Comparison of ENCODE assay signal across 14 mouse cellular contexts in genomic region chr3:75498961-75499960, GRCm38 (mm10). TPM values are rescaled to one million over a fixed set of nuclear protein-coding genes. Genes with fewer than 3 reads are reported as not detected.
DNase-seq lines count a peak whose midpoint lies in the region; ATAC-seq lines count a peak whose summit lies in the region.
"Had no signal": no experiment of that assay in that cellular context is flagged by ENCODE, and none has a peak within 500 bp of the region (broad histone marks: within the 10 kb centered on the region; RNA-seq: fewer than 3 reads in every experiment).

No protein-coding gene starts in this region.

- no peak overlapping the region for H3K4me3 ChIP-seq in forebrain, embryonic 11.5 days (ENCODE audit: low read depth, low read length)
- H3K4me3 ChIP-seq: liver, embryonic 13.5 days; midbrain, embryonic 15.5 days had no signal

- WGBS in forebrain, embryonic 11.5 days, result 89% methylated on average over 7 of the region's 7 CpGs

- H3K36me3 ChIP-seq in forebrain, embryonic 11.5 days (ENCODE audit: control insufficient read depth, insufficient read depth, low read length), result no peaks in the 10 kb centered on the region
- H3K36me3 ChIP-seq: liver, embryonic 13.5 days; midbrain, embryonic 15.5 days had no signal

- no peaks in the 10 kb centered on the region for H3K9me3 ChIP-seq in forebrain, embryonic 11.5 days (ENCODE audit: control insufficient read depth, low read length)
- H3K9me3 ChIP-seq: liver, embryonic 13.5 days; midbrain, embryonic 15.5 days had no signal

- no peak overlapping the region for H3K4me2 ChIP-seq in forebrain, embryonic 11.5 days (ENCODE audit: low read depth, low read length, severe bottlenecking)
- H3K4me2 ChIP-seq: liver, embryonic 13.5 days; midbrain, embryonic 15.5 days had no signal

- peak; percentile 6 for DNase-seq in thymus, postnatal 0 days (ENCODE audit: low spot score)
- DNase-seq in thymus, postnatal 10 days (ENCODE audit: low spot score in 2 of 2), result no peak
- DNase-seq in Muller cell, postnatal 12 days (ENCODE audit: inconsistent ontology term), result peak; percentile 16
- DNase-seq in thymus, postnatal 25 days, result peak; percentile 23
- DNase-seq in forebrain, embryonic 11.5 days (ENCODE audit: low spot score), result no peak
- DNase-seq in adrenal gland, adult (ENCODE audit: inconsistent age in 2 of 2, low spot score in 1 of 2), result no peak
- DNase-seq: cerebellum, adult 11-12 months; heart, postnatal 4 days; kidney, adult 9 months; liver, embryonic 13.5 days had no signal

- H3K9ac ChIP-seq in forebrain, embryonic 11.5 days (ENCODE audit: low read length), result no peak overlapping the region
- H3K9ac ChIP-seq: liver, embryonic 13.5 days; midbrain, embryonic 15.5 days had no signal

- ATAC-seq in megakaryocyte, adult 5-6 weeks (ENCODE audit: poor library complexity, severe bottlenecking), result peak; percentile 97
- no peak for ATAC-seq in forebrain, embryonic 11.5 days (replicated peaks; ENCODE audit: low FRiP score)
- no peak for ATAC-seq in erythroblast, adult 5-6 weeks (replicated peaks; ENCODE audit: low FRiP score, poor library complexity, severe bottlenecking)
- ATAC-seq: midbrain, embryonic 15.5 days had no signal

- H3K4me1 ChIP-seq in forebrain, embryonic 11.5 days (replicated peaks; ENCODE audit: control insufficient read depth, insufficient read depth, low read length), result no peaks in the 10 kb centered on the region
- H3K4me1 ChIP-seq: liver, embryonic 13.5 days; midbrain, embryonic 15.5 days had no signal

- H3K27me3 ChIP-seq in forebrain, embryonic 11.5 days (ENCODE audit: control insufficient read depth, insufficient read depth, low read length), result no peaks in the 10 kb centered on the region
- H3K27me3 ChIP-seq: liver, embryonic 13.5 days; midbrain, embryonic 15.5 days had no signal

- no peak overlapping the region for H3K27ac ChIP-seq in forebrain, embryonic 11.5 days (ENCODE audit: low read depth, low read length)
- H3K27ac ChIP-seq: liver, embryonic 13.5 days; midbrain, embryonic 15.5 days had no signal

RNA-seq across cellular contexts. Expression of gene Wdr49, which starts 17.3 kb away (rescaled TPM):
- 0.08 TPM in 1 of 2 replicates, not detected in the other for polyA plus RNA-seq in thymus, postnatal 0 days (2015; fragmentation: Nextera tagmentation; extraction: Ambion mirVana)
- 0.14 TPM in 1 of 2 replicates, not detected in the other for total RNA-seq in megakaryocyte, adult 5-6 weeks (2015)
- total RNA-seq in megakaryocyte, adult 5-6 weeks (2017), result not detected in 2 replicates
- not detected in 2 replicates for polyA plus RNA-seq in forebrain, embryonic 11.5 days (2014; fragmentation: Nextera tagmentation; extraction: Ambion mirVana)
- total RNA-seq in erythroblast, adult 5-6 weeks (2015; ENCODE audit: low replicate concordance), result not detected in 2 replicates
- not detected in 2 replicates for total RNA-seq in erythroblast, adult 5-6 weeks (2017; ENCODE audit: low replicate concordance)
- total RNA-seq: gastrocnemius, postnatal 4 days; heart, postnatal 4 days had no signal
- polyA plus RNA-seq: liver, embryonic 13.5 days had no signal

RNA-seq across cellular contexts. Expression of gene Pdcd10, which starts 57.4 kb away (rescaled TPM):
- 147 and 150 TPM in 2 replicates for polyA plus RNA-seq in thymus, postnatal 0 days (2015; fragmentation: Nextera tagmentation; extraction: Ambion mirVana)
- total RNA-seq in megakaryocyte, adult 5-6 weeks (2015), result 81.3 and 90.3 TPM in 2 replicates
- 150 and 165 TPM in 2 replicates for total RNA-seq in megakaryocyte, adult 5-6 weeks (2017)
- 86.4 and 103 TPM in 2 replicates for polyA plus RNA-seq in forebrain, embryonic 11.5 days (2014; fragmentation: Nextera tagmentation; extraction: Ambion mirVana)
- total RNA-seq in erythroblast, adult 5-6 weeks (2015; ENCODE audit: low replicate concordance), result 33.9 and 44.2 TPM in 2 replicates
- 59.8 and 72.5 TPM in 2 replicates for total RNA-seq in erythroblast, adult 5-6 weeks (2017; ENCODE audit: low replicate concordance)

RNA-seq across cellular contexts. Expression of gene Serpini1, which starts 58.1 kb away (rescaled TPM):
- polyA plus RNA-seq in thymus, postnatal 0 days (2015; fragmentation: Nextera tagmentation; extraction: Ambion mirVana), result 6.0 and 6.2 TPM in 2 replicates
- 0.76 and 2.4 TPM in 2 replicates for total RNA-seq in megakaryocyte, adult 5-6 weeks (2015)
- 1.1 and 3.4 TPM in 2 replicates for total RNA-seq in megakaryocyte, adult 5-6 weeks (2017)
- 21.0 and 22.3 TPM in 2 replicates for polyA plus RNA-seq in forebrain, embryonic 11.5 days (2014; fragmentation: Nextera tagmentation; extraction: Ambion mirVana)
- 1.2 and 2.3 TPM in 2 replicates for total RNA-seq in erythroblast, adult 5-6 weeks (2015; ENCODE audit: low replicate concordance)
- 0.26 and 0.28 TPM in 2 replicates for total RNA-seq in erythroblast, adult 5-6 weeks (2017; ENCODE audit: low replicate concordance)

Comparison
In these comparisons a context has a peak if more than half of its experiments do, and no peak if none do; other contexts are left out.
1. DNase-seq: peak in thymus, postnatal 0 days (single experiment), Muller cell, postnatal 12 days (single experiment) and thymus, postnatal 25 days (single experiment); none in thymus, postnatal 10 days (0 of 2), forebrain, embryonic 11.5 days (single experiment) and adrenal gland, adult (0 of 2).